Mouse (Mus musculus): ENCODE measurements around the gene Ktn1.

The Ktn1 gene

GRCm38 (mm10) chr14:47754253-47754897 lies 106.1 kb downstream of the Ktn1 start:
- DNase-seq (ENCODE audit: low read depth, low spot score): no peak

GRCm38 (mm10) chr14:47756411-47757065 lies 108.3 kb downstream of the Ktn1 start:
- DNase-seq (ENCODE audit: low read depth, low spot score): no peak

- no peak for DNase-seq (ENCODE audit: low read depth, low spot score)
Measured at GRCm38 (mm10) chr14:47765192-47765591, 116.9 kb downstream of the Ktn1 start.

GRCm38 (mm10) chr14:47765796-47766195 lies 117.5 kb downstream of the Ktn1 start:
- DNase-seq (ENCODE audit: low read depth, low spot score): no peak

- no peak for DNase-seq (ENCODE audit: low read depth, low spot score)
Measured at GRCm38 (mm10) chr14:47766373-47766772, 118.1 kb downstream of the Ktn1 start.

GRCm38 (mm10) chr14:47771496-47771895 lies 123.2 kb downstream of the Ktn1 start:
- DNase-seq (ENCODE audit: low read depth, low spot score): no peak

GRCm38 (mm10) chr14:47775543-47775942 lies 127.3 kb downstream of the Ktn1 start:
- no peak for DNase-seq (ENCODE audit: low read depth, low spot score)

GRCm38 (mm10) chr14:47776260-47777035 lies 128.2 kb downstream of the Ktn1 start:
- no peak for DNase-seq (ENCODE audit: low read depth, low spot score)

- DNase-seq (ENCODE audit: low read depth, low spot score): no peak
Measured at GRCm38 (mm10) chr14:47786112-47786511, 137.9 kb downstream of the Ktn1 start.

Measured in retina, postnatal 7 days (tissue).